Mouse (Mus musculus): ENCODE results near the gene Phc1. TPM values are rescaled to one million over a fixed set of nuclear protein-coding genes. Genes with fewer than 3 reads are reported as not detected.

Phc1 gene
- 14.1 TPM for polyA plus RNA-seq (2017; shearing (Covaris generic))

DNA sequence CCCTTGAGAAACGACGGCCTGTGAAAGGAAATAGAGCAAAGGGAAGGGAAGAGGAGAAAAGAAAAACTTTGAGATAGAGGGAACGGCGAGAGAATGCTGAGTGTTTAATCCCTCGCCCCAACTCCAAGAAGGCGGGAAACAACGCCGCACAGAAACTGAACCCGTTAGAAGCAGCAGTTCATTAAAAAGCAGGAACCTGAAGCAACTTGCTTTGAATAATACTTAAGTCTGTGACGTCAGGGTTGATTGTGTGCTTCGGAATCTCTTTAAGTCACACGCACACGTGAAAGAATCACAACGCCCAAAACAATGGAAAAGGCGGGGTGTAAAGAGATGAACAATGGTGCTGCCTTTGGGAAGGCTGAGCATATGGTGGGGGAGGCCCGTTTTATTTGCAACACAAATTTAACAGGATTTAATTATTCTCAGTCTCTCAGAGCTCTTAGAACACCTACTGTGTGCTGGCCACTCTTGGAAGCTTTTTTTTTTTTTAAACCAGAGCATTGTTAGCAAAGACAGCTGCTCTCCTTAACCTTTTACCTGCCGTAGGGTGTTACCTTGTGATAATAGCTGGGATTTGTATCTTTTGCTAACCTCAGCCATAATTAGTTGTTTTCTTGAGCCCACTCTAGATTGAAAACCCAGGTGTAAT, at the start of gene Phc1:
Gene Phc1, minus strand, starts transcription at position 213 of the 652 bp plus-strand sequence.

DNA sequence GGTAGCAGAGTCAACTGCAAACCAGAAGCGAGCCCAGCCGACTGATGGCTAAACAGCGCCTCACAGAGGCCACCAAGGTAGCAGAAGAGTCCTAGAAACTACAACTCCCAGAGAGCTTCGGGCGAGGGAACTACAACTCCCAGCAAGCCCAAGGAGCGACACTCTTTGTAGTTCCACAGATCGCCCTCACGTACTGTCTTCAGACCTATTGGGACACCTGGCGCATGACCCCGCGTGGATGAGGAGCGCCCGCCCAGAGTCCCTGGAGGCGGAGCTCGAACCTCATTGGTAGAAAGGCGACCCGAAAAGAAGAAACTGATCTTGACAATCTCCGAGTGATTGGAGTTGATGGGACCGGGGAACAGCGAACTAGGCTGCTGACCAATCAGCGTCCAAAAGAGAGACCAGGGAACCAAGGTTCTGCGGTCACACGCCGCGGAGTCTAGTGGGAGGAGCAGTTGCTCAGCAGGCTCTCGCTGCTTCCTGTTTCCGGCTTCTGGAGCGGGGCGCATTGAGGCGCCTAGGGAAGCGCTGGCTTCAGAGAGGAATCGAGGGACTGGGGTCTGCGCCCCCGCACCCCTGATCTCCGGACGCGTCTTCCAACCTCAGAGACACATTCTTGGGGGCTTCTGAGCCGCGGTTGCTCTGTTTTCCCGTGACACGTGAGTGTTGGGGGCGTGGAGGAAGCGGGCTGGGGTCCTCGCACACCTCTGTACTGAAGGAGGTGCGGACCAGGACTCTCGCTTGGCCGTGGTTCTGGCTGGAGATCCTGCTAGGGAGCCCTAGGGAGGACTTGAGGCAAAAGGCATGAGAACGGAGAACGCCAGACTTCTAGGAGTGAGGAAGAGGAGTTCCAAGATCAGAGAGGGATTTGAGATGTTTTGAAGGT, 31.6 kb downstream of the Phc1 start, which contains the start of gene M6pr:
Gene M6pr, plus strand, starts transcription at position 216 of the 889 bp plus-strand sequence.

DNA sequence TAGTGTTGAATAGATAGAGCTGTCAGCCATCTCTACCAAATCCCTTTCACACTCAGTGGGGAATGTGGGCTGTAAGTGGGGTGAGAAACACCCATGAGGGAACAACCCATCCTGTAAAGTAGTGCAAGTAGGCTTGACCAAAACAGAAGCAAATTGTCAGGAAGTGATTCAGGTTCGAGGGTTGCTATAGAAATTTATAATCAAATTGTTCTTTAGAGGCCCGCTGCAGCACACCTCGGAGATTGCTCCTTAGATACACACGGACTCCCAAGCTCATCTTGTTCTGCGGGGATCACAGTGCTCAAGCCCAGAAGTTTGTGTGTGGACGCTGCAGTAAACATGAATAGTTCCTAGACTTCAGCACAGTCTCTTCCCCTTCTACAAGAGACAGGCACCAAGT, 57.6 kb downstream of the Phc1 start, which contains the start of gene Klrg1:
Gene Klrg1, minus strand, starts transcription at position 101 of the 400 bp plus-strand sequence.

Other genes with a start within 250 kb of the Phc1 start
- 61.1 TPM for gene Klrg1, start 57.7 kb downstream of the Phc1 start, polyA plus RNA-seq (2017; shearing (Covaris generic))
- gene M6pr, start 31.8 kb downstream of the Phc1 start, polyA plus RNA-seq (2017; shearing (Covaris generic)), result 211 TPM
- gene Rimklb, start 158.2 kb upstream of the Phc1 start, polyA plus RNA-seq (2017; shearing (Covaris generic)), result 0.06 TPM
- gene Mfap5, start 165.3 kb upstream of the Phc1 start, polyA plus RNA-seq (2017; shearing (Covaris generic)), result not detected
- 0.26 TPM for gene Aicda, start 213.2 kb upstream of the Phc1 start, polyA plus RNA-seq (2017; shearing (Covaris generic))